Mouse (Mus musculus) C2C12 (cell line): ENCODE measurements around the gene Cdk5r2.

Experiments used
- CEBPB ChIP-seq: IDR thresholded peaks from one replicate; pipeline ENCODE4 v1.6.1; 2011; ENCODE audit warnings: low read depth, mild to moderate bottlenecking, control low read depth, moderate library complexity
- CTCF ChIP-seq: IDR thresholded peaks from one replicate; pipeline ENCODE4 v1.5.1; 2011; ENCODE audit not compliant: control insufficient read depth, insufficient read depth, insufficient read length
- FOSL1 ChIP-seq: IDR thresholded peaks from one replicate; pipeline ENCODE4 v1.8.0; 2011; ENCODE audit warnings: mild to moderate bottlenecking, low read length; ENCODE audit not compliant: poor library complexity, insufficient read depth, severe bottlenecking
- MAX ChIP-seq: IDR thresholded peaks from one replicate; pipeline ENCODE4 v1.6.1; 2011; ENCODE audit warnings: mild to moderate bottlenecking, control low read depth
- MYOD1 ChIP-seq: IDR thresholded peaks from one replicate; pipeline ENCODE4 v1.6.1; 2011; ENCODE audit warnings: low read depth; ENCODE audit not compliant: control insufficient read depth, insufficient read length
- MYOG ChIP-seq: IDR thresholded peaks from one replicate; pipeline ENCODE4 v1.6.1; 2011; ENCODE audit not compliant: control insufficient read depth, insufficient read length; ENCODE audit errors: extremely low read depth
- USF1 ChIP-seq: IDR thresholded peaks from one replicate; pipeline ENCODE4 v1.6.1; 2011; ENCODE audit warnings: low read depth, mild to moderate bottlenecking, control low read depth, moderate library complexity

DNA sequence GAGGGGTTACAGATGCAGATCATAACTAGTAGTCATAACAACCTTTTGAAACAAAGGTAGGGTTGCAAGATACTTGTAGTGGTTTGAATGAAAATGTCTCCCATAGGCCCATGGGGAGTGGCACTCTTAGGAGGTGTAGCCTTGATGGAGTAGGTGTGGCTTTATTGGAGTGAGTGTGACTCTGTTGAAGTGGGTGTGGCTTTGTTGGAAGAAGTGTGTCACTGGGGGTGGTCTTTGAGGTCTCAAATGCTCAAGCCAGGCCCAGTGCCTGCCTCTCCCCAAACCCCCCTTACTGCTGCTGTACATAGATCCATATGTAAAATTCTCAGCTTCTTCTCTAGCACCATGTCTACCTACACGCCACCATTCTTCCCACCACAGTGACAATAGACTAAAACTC, 36.2 kb upstream of the Cdk5r2 start:
- TF ChIP-seq USF1 (no peak), MYOG (no peak), CTCF (no peak), MAX (no peak), MYOD1 (no peak), FOSL1 (no peak), CEBPB (no peak)
